Mouse (Mus musculus) small intestine, adult 2 months (tissue): ENCODE data around the gene Bhlhe23.

Experiments
- CTCF ChIP-seq: fragments of 200-500 bp; IDR thresholded peaks from 2 replicates; pipeline ENCODE4 v1.5.1; 2012; ENCODE audit warnings: low read depth, mild to moderate bottlenecking, control low read depth, inconsistent platforms, low read length, moderate library complexity, mixed read lengths; ENCODE audit not compliant: insufficient replicate concordance, insufficient read length; ENCODE audit errors: extremely low read depth
- POLR2A ChIP-seq: fragments of 200-500 bp; IDR thresholded peaks from 2 replicates; pipeline ENCODE4 v1.6.1; 2012; ENCODE audit warnings: low read depth, mild to moderate bottlenecking, control low read depth, inconsistent platforms, low read length, moderate library complexity

GRCm38 (mm10) chr2:180796008-180796407, 19.3 kb upstream of the Bhlhe23 start:
- TF ChIP-seq POLR2A: no peak
- TF ChIP-seq CTCF: no peak
